Mouse (Mus musculus): ENCODE data around the gene Gm5678. TPM values are rescaled to one million over a fixed set of nuclear protein-coding genes. Genes with fewer than 3 reads are reported as not detected.
"Not testable (repeated sequence)": the region's sequence is repeated elsewhere in the genome, so short reads cannot be mapped to it uniquely, and the experiment has no call there.

The Gm5678 gene
- total RNA-seq, 1 experiment from 2014 or later = not detected

DNA sequence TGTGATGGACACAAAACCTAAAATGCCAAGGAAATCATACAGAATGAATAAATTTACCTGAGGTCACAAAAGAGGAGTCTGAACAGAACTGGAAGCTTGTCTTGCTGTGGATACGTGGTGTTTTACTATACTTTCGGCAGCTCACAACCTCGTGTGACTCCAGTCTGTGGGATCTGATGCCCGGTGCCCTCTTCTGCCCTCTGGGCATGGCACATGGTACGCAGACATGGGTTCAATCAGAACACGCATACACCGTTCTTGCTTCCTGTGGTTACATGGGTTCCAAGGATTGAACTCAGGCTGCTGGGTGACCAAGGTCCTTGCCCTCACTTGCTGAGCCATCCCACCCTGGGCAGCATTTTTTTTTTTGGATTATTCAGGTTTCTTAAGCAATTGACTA, 21.8 kb upstream of the Gm5678 start:
- ATAC-seq (replicated peaks; ENCODE audit: low read depth, poor library complexity, severe bottlenecking) = no peak

DNA sequence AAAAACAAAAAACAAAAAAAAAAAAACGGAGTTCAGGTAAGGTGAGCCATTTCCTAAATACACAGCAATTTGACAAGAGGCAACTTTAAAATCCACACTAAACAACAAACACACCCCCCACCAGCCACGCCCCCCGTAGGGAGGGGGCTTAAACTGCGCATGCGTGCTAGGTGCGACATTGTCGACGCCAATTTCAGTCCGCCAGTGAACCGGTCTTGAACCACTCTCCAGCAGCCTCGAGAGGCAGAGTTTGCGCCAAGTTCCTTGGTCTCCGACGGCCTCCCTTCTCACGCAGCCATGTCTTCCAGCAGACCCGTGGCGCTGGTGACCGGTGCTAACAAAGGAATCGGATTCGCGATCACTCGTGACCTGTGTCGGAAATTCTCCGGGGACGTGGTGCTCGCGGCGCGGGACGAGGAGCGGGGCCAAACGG, 20.2 kb upstream of the Gm5678 start:
- peak; percentile 67 for ATAC-seq (replicated peaks; ENCODE audit: low read depth, poor library complexity, severe bottlenecking)

DNA sequence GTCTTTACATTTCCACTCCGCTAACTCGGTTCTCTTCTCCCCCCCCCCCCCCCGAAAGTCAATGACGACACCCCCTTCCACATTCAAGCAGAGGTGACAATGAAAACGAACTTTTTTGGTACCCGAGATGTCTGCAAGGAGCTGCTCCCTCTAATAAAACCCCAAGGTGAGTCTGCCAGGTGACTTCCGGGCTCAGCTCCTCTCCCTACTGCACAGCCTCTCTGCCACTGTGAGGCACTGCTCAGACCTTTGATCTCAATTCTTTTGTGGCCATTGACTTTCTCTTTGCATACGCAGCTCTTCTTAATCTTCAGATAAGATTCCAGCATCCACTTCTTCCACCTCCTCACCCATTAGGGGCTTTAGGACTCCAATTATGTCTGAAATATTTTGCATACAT, 19.2 kb upstream of the Gm5678 start:
- ATAC-seq (replicated peaks; ENCODE audit: low read depth, poor library complexity, severe bottlenecking) = no peak

DNA sequence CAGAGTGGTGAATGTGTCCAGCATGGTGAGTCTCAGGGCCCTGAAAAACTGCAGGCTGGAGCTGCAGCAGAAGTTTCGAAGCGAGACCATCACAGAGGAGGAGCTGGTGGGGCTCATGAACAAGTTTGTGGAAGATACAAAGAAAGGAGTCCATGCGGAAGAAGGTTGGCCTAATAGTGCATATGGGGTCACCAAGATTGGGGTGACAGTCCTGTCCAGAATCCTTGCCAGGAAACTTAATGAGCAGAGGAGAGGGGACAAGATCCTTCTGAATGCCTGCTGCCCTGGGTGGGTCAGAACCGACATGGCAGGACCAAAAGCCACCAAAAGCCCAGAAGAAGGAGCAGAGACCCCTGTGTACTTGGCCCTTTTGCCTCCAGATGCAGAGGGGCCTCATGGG, 18.1 kb upstream of the Gm5678 start:
- no peak for ATAC-seq (replicated peaks; ENCODE audit: low read depth, poor library complexity, severe bottlenecking)

DNA sequence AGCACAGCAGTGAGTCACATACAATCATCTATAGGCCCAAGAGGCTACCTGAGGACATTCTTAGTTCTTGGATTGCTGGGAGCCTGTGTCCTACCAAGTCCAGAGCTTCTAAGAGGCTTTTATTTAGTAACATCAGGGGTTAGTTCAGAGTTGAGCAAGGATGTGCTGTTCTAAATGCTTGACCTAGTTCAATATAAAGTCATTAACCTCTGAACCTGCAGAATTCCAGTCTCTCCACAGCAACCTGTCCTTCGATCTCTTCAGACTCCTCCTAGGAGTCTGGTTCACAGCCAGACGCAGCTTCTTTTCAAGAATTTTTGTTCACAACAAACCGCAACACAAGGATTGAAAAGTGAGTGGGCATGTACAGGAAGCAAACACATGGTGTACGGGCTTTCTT, 16.9 kb upstream of the Gm5678 start:
- ATAC-seq (replicated peaks; ENCODE audit: low read depth, poor library complexity, severe bottlenecking) = no peak

DNA sequence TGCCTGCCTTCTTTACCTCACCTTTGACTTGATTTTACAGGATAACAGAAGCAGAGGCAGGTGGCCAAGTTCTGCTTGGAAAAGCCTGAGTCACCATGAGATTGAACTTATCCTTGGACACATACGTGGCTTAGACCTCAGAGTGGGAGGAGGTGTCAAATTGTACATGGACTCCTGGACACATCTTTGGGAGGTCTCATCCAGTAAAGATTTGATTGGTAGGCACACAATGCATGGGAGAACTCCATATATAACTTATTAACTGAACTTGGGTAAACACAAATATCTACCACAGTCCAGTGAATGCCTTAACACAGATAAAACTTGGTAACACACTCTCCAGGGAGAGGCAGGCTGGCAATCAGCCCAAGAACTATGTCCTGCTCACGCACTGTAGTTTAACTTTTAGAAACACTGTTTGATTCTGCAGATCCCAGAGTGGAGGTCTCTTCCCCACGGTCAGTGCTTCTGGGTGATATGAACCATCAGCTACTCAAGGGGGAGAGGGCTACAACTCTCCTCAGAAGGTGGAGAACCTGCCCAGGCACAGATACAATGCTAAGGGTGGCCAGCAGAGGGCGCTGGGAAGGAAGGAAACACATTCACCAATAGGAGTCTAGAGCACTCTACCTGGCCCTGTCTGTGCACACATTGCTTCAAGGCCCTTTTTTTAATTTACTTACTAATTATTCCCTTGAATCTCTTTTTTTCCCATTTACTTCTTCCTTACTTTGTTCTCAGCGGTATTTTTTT, 12.6 kb upstream of the Gm5678 start:
- peak; percentile 93 for ATAC-seq (replicated peaks; ENCODE audit: low read depth, poor library complexity, severe bottlenecking)

DNA sequence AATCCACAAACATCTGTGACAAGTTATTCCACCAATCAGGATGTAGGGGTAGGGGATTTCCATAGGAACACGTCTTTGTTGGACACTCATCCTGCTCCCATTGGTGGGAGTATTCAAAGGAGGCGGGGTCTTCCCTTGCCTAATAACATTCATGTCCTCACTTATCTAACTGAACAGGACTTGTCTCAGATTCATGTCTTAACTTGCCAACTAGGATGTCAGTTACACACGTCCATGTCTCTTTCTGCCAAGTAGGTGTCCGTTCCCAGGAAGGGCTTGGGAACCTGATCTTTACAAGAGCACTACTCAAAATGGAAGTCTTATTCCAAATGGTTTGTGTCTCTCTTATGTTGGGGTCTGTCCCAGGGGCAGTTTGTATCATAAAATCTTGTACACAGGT, 4.1 kb upstream of the Gm5678 start:
- ATAC-seq (replicated peaks; ENCODE audit: low read depth, poor library complexity, severe bottlenecking) = not testable (repeated sequence)

DNA sequence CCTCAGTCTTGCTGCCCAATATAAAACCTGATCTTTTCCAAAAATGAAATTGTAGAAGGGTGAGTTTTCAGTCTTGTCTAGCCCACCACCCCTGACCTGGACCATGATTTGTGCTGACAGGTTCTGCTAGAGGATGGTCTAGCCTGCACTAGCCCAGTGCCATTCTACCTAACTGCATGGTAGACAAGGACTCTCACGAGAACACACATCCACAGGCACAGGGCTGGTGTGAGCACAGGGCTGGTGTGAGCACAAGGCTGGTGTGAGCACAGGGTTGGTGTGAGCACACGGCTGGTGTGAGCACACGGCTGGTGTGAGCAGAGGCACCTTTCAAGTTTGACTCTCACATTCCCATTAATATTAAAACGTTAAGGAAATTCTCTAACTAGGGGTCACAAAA, 3.2 kb upstream of the Gm5678 start:
- no peak for ATAC-seq (replicated peaks; ENCODE audit: low read depth, poor library complexity, severe bottlenecking)

DNA sequence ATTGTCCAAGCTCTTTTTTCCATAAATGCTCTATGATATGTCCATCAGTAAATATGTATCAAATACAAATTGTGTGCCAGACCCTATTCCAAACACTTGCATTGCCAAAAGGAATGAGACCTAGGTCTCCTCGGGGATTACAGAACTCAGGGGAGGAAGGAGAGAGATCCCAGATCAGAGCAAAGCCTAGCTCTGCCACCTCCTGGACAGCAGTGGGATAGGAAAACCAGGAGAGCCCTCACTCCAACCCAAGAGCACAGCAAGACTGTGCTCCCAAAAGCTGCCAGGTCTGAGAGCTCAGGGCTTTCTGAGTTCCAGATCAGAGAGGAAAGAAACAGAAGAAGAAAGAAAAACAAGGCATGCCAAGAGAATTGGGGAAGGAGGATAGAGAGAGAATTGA, 1.2 kb upstream of the Gm5678 start:
- ATAC-seq (replicated peaks; ENCODE audit: low read depth, poor library complexity, severe bottlenecking) = peak; percentile 65; the same call in 1 of the 2 replicates

DNA sequence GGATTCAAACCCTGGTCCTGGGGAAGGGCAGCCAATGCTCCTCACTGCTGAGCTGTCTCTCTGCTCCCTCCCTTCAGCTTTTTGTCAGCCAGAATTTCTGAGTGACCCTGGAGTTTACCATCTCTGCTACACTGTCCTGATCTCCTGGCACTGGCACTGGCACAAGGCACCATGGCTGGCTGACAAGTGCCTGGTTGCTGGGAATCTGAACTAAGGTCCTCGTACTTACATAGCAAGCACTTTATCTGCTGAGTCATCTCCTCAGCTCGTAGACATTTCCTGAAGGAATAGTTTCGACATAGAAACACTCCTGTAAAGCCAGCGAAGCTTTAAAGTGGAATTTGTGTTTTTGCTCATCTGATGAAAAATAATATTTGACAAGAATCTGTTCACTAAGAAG, 16.1 kb downstream of the Gm5678 start:
- no peak for ATAC-seq (replicated peaks; ENCODE audit: low read depth, poor library complexity, severe bottlenecking)

DNA sequence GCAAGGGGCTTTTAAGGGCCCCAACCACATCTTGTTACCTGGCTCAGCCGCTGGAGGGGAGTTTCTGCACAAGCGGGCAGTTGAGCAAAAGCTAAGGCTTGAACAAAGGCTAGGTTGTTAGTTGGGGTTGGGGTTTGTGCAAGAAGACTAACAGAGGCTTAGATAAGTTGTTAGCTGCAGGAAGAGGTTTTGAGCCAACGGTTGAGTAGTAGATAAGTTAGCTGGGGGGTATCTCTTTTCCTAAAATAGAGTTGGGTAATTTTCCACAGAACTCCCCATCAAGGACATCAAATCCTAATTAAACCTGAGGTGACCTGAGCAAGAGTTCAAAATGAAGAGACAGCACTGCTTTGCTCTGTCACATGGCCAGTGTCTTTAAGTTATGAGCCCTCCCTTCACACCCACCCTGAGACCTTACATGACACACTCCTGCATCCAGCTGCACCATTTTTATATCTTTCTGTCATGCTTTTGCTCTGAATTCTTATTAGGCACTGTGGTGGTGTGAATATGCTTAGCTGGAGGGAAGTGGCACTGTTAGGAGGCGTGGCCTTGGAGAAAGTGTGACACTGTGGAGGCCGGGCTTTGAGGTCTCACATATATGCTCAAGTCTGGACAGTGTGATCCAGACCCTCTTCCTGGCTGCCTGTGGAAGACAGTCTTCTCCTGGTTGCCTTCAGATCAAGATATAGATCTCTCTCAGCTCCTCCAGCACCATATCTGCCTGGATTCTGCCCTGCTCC, 20.7 kb downstream of the Gm5678 start:
- peak; percentile 90 for ATAC-seq (replicated peaks; ENCODE audit: low read depth, poor library complexity, severe bottlenecking)

DNA sequence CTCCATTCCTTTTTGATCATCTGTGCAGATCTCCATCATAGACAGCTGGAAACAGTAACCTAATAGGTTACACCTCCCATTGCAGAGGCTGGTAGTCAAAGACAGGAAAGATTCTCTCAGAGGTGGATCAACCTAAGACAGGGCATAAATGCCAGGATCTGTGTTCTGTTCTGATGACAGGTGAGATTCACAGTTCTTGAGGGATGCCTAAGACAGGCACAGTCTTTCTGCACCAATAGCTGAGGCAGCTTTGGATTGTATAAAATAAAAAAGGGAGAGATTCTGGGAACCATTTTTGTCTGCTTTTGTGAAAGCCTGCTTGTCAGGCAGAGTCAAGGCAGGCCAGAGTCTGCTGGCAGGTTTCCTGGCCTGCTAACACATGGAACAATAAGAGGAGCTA, 40.1 kb downstream of the Gm5678 start:
- no peak for ATAC-seq (replicated peaks; ENCODE audit: low read depth, poor library complexity, severe bottlenecking)

DNA sequence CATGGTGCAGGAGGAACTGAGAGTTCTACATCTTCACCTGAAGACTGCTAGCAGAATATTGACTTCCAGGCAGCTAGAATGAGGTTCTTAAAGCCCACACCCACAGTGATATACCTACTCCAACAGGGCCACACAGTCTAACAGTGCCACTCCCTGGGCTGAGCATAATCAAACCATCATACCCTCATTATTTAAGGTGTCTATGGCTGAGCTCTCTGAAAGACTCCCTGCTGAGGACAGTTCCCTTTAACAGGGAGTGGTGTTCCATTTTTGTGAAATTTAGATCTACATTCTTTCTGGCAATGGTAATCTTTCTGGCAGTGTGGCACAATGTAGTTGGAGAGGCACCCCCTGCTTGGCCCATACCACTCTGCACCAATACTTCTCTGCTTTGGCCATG, 41.6 kb downstream of the Gm5678 start:
- no peak for ATAC-seq (replicated peaks; ENCODE audit: low read depth, poor library complexity, severe bottlenecking)

DNA sequence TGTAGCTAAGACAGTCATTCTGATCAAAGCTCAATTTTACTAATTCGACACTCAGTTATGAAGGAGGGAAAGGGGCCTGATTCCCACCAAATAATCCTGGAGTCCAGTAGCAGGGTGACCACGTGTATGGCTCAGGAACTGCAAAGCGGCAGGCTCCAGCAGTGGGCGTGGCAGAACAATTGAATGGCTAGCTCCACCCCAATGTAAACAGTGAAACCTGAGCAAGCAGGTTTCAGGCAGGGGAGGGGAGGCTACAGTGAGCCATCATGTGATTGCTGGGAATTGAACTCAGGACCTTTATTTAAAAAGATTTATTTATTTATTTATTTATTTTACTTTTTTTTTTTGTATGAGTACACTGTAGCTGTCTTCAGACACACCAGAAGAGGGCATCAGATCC, 42.6 kb downstream of the Gm5678 start:
- ATAC-seq (replicated peaks; ENCODE audit: low read depth, poor library complexity, severe bottlenecking) = not testable (repeated sequence)

DNA sequence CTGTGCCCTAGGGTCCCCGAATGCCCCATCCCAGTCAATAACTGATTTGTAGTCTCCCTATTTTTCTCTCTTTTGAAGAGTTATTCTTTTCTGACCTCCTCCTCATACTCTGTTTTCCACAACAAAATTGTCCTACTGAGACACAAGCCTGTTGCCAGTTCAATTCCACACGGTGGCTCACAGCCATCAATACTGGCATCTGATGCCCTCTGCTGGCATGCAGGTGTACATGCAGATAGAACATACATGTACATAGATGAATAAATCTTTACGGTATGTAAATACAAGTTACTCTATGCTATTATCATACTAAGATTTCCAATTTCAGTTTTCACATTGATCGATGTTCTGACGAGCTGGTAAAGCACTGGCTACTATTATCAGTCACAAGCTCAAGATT, 43.2 kb downstream of the Gm5678 start:
- ATAC-seq (replicated peaks; ENCODE audit: low read depth, poor library complexity, severe bottlenecking) = peak; percentile 56; the same call in 1 of the 2 replicates

DNA sequence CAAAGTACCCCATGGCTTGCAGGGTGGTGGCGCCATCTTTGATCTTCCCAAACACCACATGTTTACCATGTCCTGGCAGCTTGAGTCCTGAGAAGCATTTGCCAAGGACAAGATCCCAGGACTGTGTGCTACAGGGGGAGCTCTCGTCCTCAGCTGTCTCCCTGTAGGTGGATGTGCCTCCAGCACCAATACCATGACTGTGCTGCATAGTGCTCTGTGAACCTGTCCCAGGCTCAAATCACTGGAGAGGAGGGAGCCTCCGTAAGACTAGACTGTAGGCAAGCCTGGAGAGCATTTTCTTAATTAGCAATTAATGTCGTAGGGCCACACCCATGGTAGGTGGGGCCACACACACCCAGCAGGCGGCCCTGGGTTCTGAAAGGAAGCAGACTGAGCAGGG, 48.5 kb downstream of the Gm5678 start:
- ATAC-seq (replicated peaks; ENCODE audit: low read depth, poor library complexity, severe bottlenecking) = no peak

DNA sequence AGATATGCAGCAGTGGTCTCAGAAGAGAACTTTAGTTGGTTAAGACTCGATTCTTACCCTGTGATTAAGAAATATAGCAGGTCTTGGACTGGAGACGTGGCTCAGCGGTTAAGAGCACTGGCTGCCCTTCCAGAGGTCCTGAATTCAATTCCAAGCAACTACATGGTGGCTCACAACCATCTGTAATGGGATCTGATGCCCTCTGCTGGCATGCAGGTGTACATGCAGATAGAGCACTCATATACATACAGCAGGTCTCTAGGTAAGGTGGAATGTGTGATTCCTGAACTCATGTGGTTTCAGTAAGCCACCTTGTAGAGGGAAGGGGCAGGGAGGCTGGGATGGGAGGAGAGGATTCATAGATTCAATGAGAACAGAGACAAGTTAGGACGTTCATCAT, 50.3 kb downstream of the Gm5678 start:
- no peak for ATAC-seq (replicated peaks; ENCODE audit: low read depth, poor library complexity, severe bottlenecking)

DNA sequence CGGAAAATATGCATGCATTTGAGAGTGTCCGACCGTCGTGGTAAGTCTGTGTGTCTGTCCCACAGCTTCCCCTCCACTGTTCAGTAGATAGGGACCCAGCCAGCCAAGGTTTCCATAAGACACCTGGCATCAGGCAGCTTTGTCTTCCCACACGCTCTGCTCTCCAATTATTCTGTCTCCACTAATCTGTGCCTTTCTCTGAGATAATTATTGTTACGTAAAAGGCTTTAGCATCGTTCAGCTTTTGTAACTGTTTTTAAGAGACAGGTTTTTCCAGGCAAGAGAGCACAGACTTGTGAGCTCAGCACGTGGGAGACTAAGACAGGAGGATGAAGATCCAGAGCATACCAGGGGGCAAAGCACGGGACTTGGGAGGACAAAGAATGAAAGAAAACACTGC, 51.3 kb downstream of the Gm5678 start:
- ATAC-seq (replicated peaks; ENCODE audit: low read depth, poor library complexity, severe bottlenecking) = no peak
